Mouse (Mus musculus): ENCODE results near the gene Negr1.

DNA sequence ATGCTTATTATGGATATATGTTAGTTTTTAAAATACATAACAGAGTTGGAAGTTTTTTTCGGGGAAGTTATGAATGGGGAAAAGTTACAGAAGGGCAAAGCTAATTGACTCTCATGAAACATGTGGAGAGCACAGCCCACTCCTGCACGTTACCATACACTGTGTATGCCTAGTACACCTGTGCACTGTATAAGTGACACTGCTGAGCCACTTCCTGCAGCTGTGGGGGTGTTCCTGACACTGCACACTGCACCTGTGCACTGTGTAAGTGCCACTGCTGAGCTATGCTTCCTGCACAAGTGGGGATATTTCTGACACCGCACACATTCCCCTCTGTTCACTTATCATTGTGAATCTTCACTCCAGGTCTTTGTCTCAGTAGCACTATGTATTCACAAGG, 261.4 kb downstream of the Negr1 start:
- TF ChIP-seq GABPA (IDR thresholded peaks at IDR 0.05; ENCODE audit: insufficient replicate concordance, low read depth, low read length) (no peak), E2F4 (IDR thresholded peaks at IDR 0.05; ENCODE audit: insufficient replicate concordance, low read depth, low read length) (no peak), CTCF (conservative IDR thresholded peaks at IDR 0.05 in 1 of 2, IDR thresholded peaks at IDR 0.05 in 1 of 2; ENCODE audit: low read depth in 2 of 2, low read length in 2 of 2) (no peak), USF1 (IDR thresholded peaks at IDR 0.05; ENCODE audit: low read depth, low read length) (no peak), JUND (conservative IDR thresholded peaks at IDR 0.05; ENCODE audit: low read depth, low read length) (no peak), POLR2A (IDR thresholded peaks at IDR 0.05; ENCODE audit: low read depth, low read length) (no peak), SMC3 (IDR thresholded peaks at IDR 0.05; ENCODE audit: low read depth, low read length) (no peak), ZKSCAN1 (IDR thresholded peaks at IDR 0.05; ENCODE audit: borderline replicate concordance, low read depth, low read length) (no peak), MAX (IDR thresholded peaks at IDR 0.05; ENCODE audit: low read length) (no peak), EP300 (IDR thresholded peaks at IDR 0.05; ENCODE audit: low read length) (no peak), CHD1 (IDR thresholded peaks at IDR 0.05; ENCODE audit: low read depth, low read length) (no peak), USF2 (conservative IDR thresholded peaks at IDR 0.05; ENCODE audit: low read depth, low read length) (no peak)
